Comparison of ENCODE assay signal across 18 mouse cellular contexts in genomic region chr4:85507491-85507890, GRCm38 (mm10).
"Had no signal": no experiment of that assay in that cellular context is flagged by ENCODE, and none has a peak within 500 bp of the region (broad histone marks: within the 10 kb centered on the region; RNA-seq: fewer than 3 reads in every experiment).

No protein-coding gene starts in this region.

- H3K9me3 ChIP-seq: liver, embryonic 12.5 days; midbrain, embryonic 10.5 days; midbrain, embryonic 12.5 days; neural tube, embryonic 13.5 days; neural tube, embryonic 15.5 days had no signal

- H3K4me1 ChIP-seq: liver, embryonic 12.5 days; midbrain, embryonic 10.5 days; midbrain, embryonic 12.5 days; neural tube, embryonic 13.5 days; neural tube, embryonic 15.5 days had no signal

- ATAC-seq: liver, embryonic 12.5 days; midbrain, embryonic 16.5 days had no signal

- H3K9ac ChIP-seq: liver, embryonic 12.5 days; liver, embryonic 14.5 days; midbrain, embryonic 12.5 days; neural tube, embryonic 13.5 days; neural tube, embryonic 15.5 days had no signal

- H3K27me3 ChIP-seq: liver, embryonic 12.5 days; neural tube, embryonic 15.5 days had no signal

- H3K4me3 ChIP-seq: liver, embryonic 12.5 days; midbrain, embryonic 10.5 days; midbrain, embryonic 12.5 days; myocyte; neural tube, embryonic 13.5 days; neural tube, embryonic 15.5 days had no signal

- H3K36me3 ChIP-seq: liver, embryonic 12.5 days; midbrain, embryonic 10.5 days; midbrain, embryonic 12.5 days; neural tube, embryonic 13.5 days; neural tube, embryonic 15.5 days had no signal

- H3K4me2 ChIP-seq: liver, embryonic 12.5 days; midbrain, embryonic 12.5 days; neural tube, embryonic 13.5 days; neural tube, embryonic 15.5 days had no signal

- H3K27ac ChIP-seq: liver, embryonic 12.5 days; liver, embryonic 14.5 days; midbrain, embryonic 10.5 days; midbrain, embryonic 12.5 days; neural tube, embryonic 13.5 days; neural tube, embryonic 15.5 days had no signal

- DNase-seq: lung, adult 2 months; lung, postnatal 10 days; retina, postnatal 1 day; right cerebral cortex, adult 18-20 months; right cerebral cortex, postnatal 25 days; right cerebral cortex, postnatal 4 days; spleen, adult 18-20 months; thymus, adult 18-20 months; thymus, postnatal 14 days; thymus, postnatal 4 days had no signal
